Mouse (Mus musculus) neural tube, embryonic 11.5 days (tissue): ENCODE measurements around the gene Rhoq. TPM values are rescaled to one million over a fixed set of nuclear protein-coding genes. Genes with fewer than 3 reads are reported as not detected.

Experiments used
- ATAC-seq: fragments of 200-750 bp; cut with Nextera tagmentation; 2 replicates; pipeline ENCODE4 v1.8.0; 2017; ENCODE audit warnings: moderate number of reproducible peaks, mild to moderate bottlenecking, moderate TSS enrichment, moderate library complexity; ENCODE audit not compliant: insufficient read depth, low FRiP score, low TSS enrichment
- DNase-seq: peaks from one replicate; pipeline ENCODE4 v3.0.0-alpha.2; 2015; ENCODE audit warnings: low spot score
- H3K27ac ChIP-seq: fragments of 300-500 bp; sonication (generic); 2 replicates; pipeline ENCODE4 v1.5.1; 2014; ENCODE audit warnings: low read depth, mild to moderate bottlenecking, low read length
- H3K27me3 ChIP-seq: fragments of 300-500 bp; sonication (generic); 2 replicates; pipeline ENCODE4 v1.6.1; 2014; ENCODE audit warnings: mild to moderate bottlenecking, low read length, mixed read lengths; ENCODE audit not compliant: control insufficient read depth, insufficient read depth
- H3K36me3 ChIP-seq: fragments of 300-500 bp; sonication (generic); 2 replicates; pipeline ENCODE4 v1.6.1; 2014; ENCODE audit warnings: mild to moderate bottlenecking, low read length, moderate library complexity, mixed read lengths; ENCODE audit not compliant: control insufficient read depth, insufficient read depth
- H3K4me1 ChIP-seq: fragments of 300-500 bp; sonication (generic); 2 replicates; pipeline ENCODE4 v1.6.1; 2014; ENCODE audit warnings: low read length, mixed read lengths; ENCODE audit not compliant: control insufficient read depth, insufficient read depth
- H3K4me2 ChIP-seq: fragments of 300-500 bp; sonication (generic); 2 replicates; pipeline ENCODE4 v1.6.1; 2014; ENCODE audit warnings: low read depth, mild to moderate bottlenecking, moderate library complexity
- H3K4me3 ChIP-seq: fragments of 300-500 bp; sonication (generic); 2 replicates; pipeline ENCODE4 v1.5.1; 2014; ENCODE audit warnings: low read depth, low read length
- H3K9ac ChIP-seq: fragments of 300-500 bp; sonication (generic); 2 replicates; pipeline ENCODE4 v1.6.1; 2014; ENCODE audit warnings: mild to moderate bottlenecking, low read length
- H3K9me3 ChIP-seq: fragments of 300-500 bp; sonication (generic); 2 replicates; pipeline ENCODE4 v1.6.1; 2016; ENCODE audit warnings: low read length; ENCODE audit not compliant: control insufficient read depth
- WGBS: fragments of 180-500 bp; shearing (Covaris S2); extraction: QIAGEN DNeasy Blood & Tissue Kit; methylation state at CpG from one replicate; pipeline ENCODE4 v1.1.7; 2014; 5-methylcytosine and 5-hydroxymethylcytosine counted together
- polyA plus RNA-seq: library from polyadenylated mRNA; unstranded; fragments of >200 nt; fragmentation: Nextera tagmentation; extraction: Ambion mirVana; gene quantifications from 2 replicates; pipeline ENCODE4 v1.2.1, GENCODE M21; 2014

The Rhoq gene
- polyA plus RNA-seq, result 12.2 and 13.8 TPM in 2 replicates

- Histone ChIP-seq H3K27me3 (no peaks in the 10 kb centered on the region), H3K4me1 (peaks cover 16% of the 10 kb centered on the region), H3K36me3 (no peaks in the 10 kb centered on the region), H3K4me3 (peak within 1 kb of the TSS; percentile 75), H3K9ac (peak within 1 kb of the TSS; percentile 84), H3K9me3 (no peaks in the 10 kb centered on the region), H3K4me2 (peak within 1 kb of the TSS; percentile 84), H3K27ac (peak within 1 kb of the TSS; percentile 80)
- peak; percentile 88 for ATAC-seq
- under 1% methylated on average over 59 of the region's 86 CpGs for WGBS
- DNase-seq, result peak; percentile 93
Observed at GRCm38 (mm10) chr17:86962894-86963585, at the start of gene Rhoq. TSS of gene Rhoq (plus strand) at chr17:86963082.

GRCm38 (mm10) chr17:86915540-86915939 lies 47.3 kb upstream of the Rhoq start:
- H3K27ac ChIP-seq, result no peak overlapping the region
- ATAC-seq (no peak), DNase-seq (no peak)
- H3K36me3 ChIP-seq, result no peaks in the 10 kb centered on the region
- WGBS, result 76% methylated on average over 4 of the region's 4 CpGs
- no peak overlapping the region for H3K9ac ChIP-seq
- no peaks in the 10 kb centered on the region for H3K4me1 ChIP-seq
- no peaks in the 10 kb centered on the region for H3K9me3 ChIP-seq
- H3K27me3 ChIP-seq, result no peaks in the 10 kb centered on the region
- no peak overlapping the region for H3K4me2 ChIP-seq
- H3K4me3 ChIP-seq, result no peak overlapping the region

GRCm38 (mm10) chr17:86917048-86917447 lies 45.8 kb upstream of the Rhoq start, which contains the start of gene Tmem247:
TSS of gene Tmem247 (plus strand) at chr17:86917348.
- no peak within 1 kb of the TSS for H3K4me3 ChIP-seq
- H3K9me3 ChIP-seq, result no peaks in the 10 kb centered on the region
- no peak within 1 kb of the TSS for H3K9ac ChIP-seq
- no peaks in the 10 kb centered on the region for H3K36me3 ChIP-seq
- H3K27ac ChIP-seq, result no peak within 1 kb of the TSS
- DNase-seq (no peak), ATAC-seq (no peak)
- H3K27me3 ChIP-seq, result no peaks in the 10 kb centered on the region
- no peaks in the 10 kb centered on the region for H3K4me1 ChIP-seq
- H3K4me2 ChIP-seq, result no peak within 1 kb of the TSS
- WGBS, result 90% methylated on average over 10 of the region's 10 CpGs

GRCm38 (mm10) chr17:86918786-86919185 lies 44.1 kb upstream of the Rhoq start:
- no peaks in the 10 kb centered on the region for H3K4me1 ChIP-seq
- H3K4me2 ChIP-seq, result no peak overlapping the region
- WGBS, result 77% methylated on average over 6 of the region's 6 CpGs
- DNase-seq, result no peak
- H3K27ac ChIP-seq, result no peak overlapping the region
- H3K36me3 ChIP-seq, result no peaks in the 10 kb centered on the region
- H3K9ac ChIP-seq, result no peak overlapping the region
- ATAC-seq, result no peak
- no peaks in the 10 kb centered on the region for H3K27me3 ChIP-seq
- no peak overlapping the region for H3K4me3 ChIP-seq
- H3K9me3 ChIP-seq, result no peaks in the 10 kb centered on the region

- DNase-seq (no peak), ATAC-seq (no peak)
- H3K4me2 ChIP-seq, result no peak overlapping the region
- H3K36me3 ChIP-seq, result no peaks in the 10 kb centered on the region
- no peaks in the 10 kb centered on the region for H3K27me3 ChIP-seq
- H3K9ac ChIP-seq, result no peak overlapping the region
- no peak overlapping the region for H3K27ac ChIP-seq
- no peak overlapping the region for H3K4me3 ChIP-seq
- H3K9me3 ChIP-seq, result no peaks in the 10 kb centered on the region
- no peaks in the 10 kb centered on the region for H3K4me1 ChIP-seq
- 83% methylated on average over 11 of the region's 11 CpGs for WGBS
Observed at GRCm38 (mm10) chr17:86919729-86920128, 43.2 kb upstream of the Rhoq start.

- Histone ChIP-seq H3K27me3 (no peaks in the 10 kb centered on the region), H3K4me3 (no peak overlapping the region), H3K9ac (no peak overlapping the region), H3K4me1 (no peaks in the 10 kb centered on the region), H3K27ac (no peak overlapping the region), H3K4me2 (no peak overlapping the region), H3K36me3 (no peaks in the 10 kb centered on the region), H3K9me3 (no peaks in the 10 kb centered on the region)
- ATAC-seq (no peak), DNase-seq (no peak)
- 85% methylated on average over 3 of the region's 3 CpGs for WGBS
Observed at GRCm38 (mm10) chr17:86924679-86925078, 38.2 kb upstream of the Rhoq start.

GRCm38 (mm10) chr17:86926836-86927235 lies 36.0 kb upstream of the Rhoq start:
- DNase-seq (no peak), ATAC-seq (no peak)
- no peaks in the 10 kb centered on the region for H3K9me3 ChIP-seq
- H3K27me3 ChIP-seq, result no peaks in the 10 kb centered on the region
- no peak overlapping the region for H3K27ac ChIP-seq
- WGBS, result 89% methylated on average over 3 of the region's 3 CpGs
- no peaks in the 10 kb centered on the region for H3K4me1 ChIP-seq
- H3K9ac ChIP-seq, result no peak overlapping the region
- H3K36me3 ChIP-seq, result no peaks in the 10 kb centered on the region
- no peak overlapping the region for H3K4me3 ChIP-seq
- no peak overlapping the region for H3K4me2 ChIP-seq

- Histone ChIP-seq H3K9ac (no peak overlapping the region), H3K27ac (no peak overlapping the region), H3K27me3 (no peaks in the 10 kb centered on the region), H3K4me2 (no peak overlapping the region), H3K36me3 (no peaks in the 10 kb centered on the region), H3K9me3 (no peaks in the 10 kb centered on the region), H3K4me1 (no peaks in the 10 kb centered on the region), H3K4me3 (no peak overlapping the region)
- WGBS, result 87% methylated on average over 6 of the region's 6 CpGs
- no peak for ATAC-seq
- DNase-seq, result no peak
Observed at GRCm38 (mm10) chr17:86929355-86929754, 33.5 kb upstream of the Rhoq start.

- Histone ChIP-seq H3K9ac (no peak overlapping the region), H3K9me3 (no peaks in the 10 kb centered on the region), H3K4me2 (no peak overlapping the region), H3K36me3 (no peaks in the 10 kb centered on the region), H3K4me3 (no peak overlapping the region), H3K4me1 (no peaks in the 10 kb centered on the region), H3K27ac (no peak overlapping the region), H3K27me3 (no peaks in the 10 kb centered on the region)
- ATAC-seq (no peak), DNase-seq (no peak)
Observed at GRCm38 (mm10) chr17:86929981-86930380, 32.9 kb upstream of the Rhoq start.
